Mouse (Mus musculus): ENCODE results near the gene Tnfaip2. TPM values are rescaled to one million over a fixed set of nuclear protein-coding genes. Genes with fewer than 3 reads are reported as not detected.
A peak's percentile ranks its signal among the peaks of the same experiment; 100 is the strongest.

Tnfaip2 gene
- polyA plus RNA-seq, 1 experiment = 3.6 TPM

DNA sequence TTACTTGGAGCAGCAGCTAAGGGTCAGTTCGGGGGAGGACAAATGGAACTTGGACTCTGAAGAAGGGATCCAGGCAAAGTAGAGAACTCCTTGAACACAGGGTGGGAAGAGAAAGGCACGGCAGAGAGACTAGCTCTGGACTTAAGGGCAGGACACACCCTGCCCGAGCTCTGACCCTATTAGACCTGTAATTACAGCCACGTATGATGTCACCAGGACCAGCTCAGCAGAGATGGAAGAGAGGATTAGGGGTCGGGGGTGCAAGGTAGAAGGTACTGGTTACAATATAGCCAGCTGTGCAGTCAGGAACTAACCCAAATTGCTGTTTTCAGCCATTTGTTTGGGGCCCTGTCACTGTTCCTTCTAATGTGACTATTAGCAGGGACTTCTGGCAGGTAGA lies 19.4 kb upstream of the Tnfaip2 start:
- Histone ChIP-seq H3K4me3 (ENCODE audit: insufficient read depth, low read depth, low read length) (no peak overlapping the region), H3K4me1 (ENCODE audit: control insufficient read depth, insufficient read depth, insufficient read length, low read length) (no peaks in the 10 kb centered on the region), H3K27ac (replicated peaks; ENCODE audit: low read depth, low read length) (no peak overlapping the region)

DNA sequence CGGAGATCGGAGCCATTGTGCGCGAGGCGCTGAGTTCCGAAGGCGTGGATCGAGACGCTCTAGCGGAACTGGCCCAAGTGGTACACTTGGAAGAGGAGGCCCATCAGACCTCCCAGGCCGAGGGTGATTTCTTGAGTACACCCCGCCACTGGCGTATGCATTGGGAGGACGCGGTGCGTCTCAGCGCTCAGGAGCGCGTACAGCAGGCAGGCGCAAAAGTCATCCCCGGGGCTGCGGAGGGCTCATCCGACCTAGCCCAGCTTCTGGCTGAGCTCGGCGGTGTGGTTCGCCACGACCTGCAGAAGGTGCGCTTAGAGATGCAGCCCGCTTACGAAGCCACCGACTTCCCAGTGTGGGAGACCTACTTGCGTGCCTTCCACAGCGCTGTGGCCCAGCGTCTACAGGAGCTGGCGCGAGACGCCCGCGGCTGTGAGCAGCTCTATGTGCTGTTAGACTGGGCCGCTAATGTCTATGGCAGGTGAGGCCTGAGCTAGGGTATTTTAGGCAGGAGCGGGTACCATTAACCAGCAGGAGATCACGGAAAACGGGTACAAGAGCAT lies 18.6 kb upstream of the Tnfaip2 start:
- Histone ChIP-seq H3K4me3 (ENCODE audit: insufficient read depth, low read depth, low read length) (no peak overlapping the region), H3K27ac (replicated peaks; ENCODE audit: low read depth, low read length) (no peak overlapping the region), H3K4me1 (ENCODE audit: control insufficient read depth, insufficient read depth, insufficient read length, low read length) (no peaks in the 10 kb centered on the region)

DNA sequence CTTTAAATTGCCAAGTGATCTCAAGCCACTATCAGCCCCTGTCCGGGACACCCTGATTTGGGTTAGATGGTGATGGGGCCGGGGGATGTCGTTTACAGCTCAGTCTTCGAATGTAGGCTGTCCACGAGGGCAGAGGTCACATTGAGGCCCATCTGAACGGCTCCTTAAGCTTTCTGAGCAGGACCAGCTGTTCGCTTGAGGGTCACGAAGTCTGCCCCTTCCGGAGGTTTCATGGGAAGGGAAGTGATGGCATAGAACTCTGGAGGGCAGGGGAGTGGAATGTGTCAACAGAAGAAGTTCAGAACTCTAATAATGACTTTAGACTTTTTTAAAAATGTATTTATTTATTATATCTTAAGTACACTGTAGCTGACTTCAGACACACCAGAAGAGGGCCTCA lies 17.7 kb upstream of the Tnfaip2 start:
- H3K4me3 ChIP-seq (ENCODE audit: insufficient read depth, low read depth, low read length) = no peak overlapping the region
- peaks cover 2% of the 10 kb centered on the region; the same call in 1 of the 2 replicates for H3K4me1 ChIP-seq (ENCODE audit: control insufficient read depth, insufficient read depth, insufficient read length, low read length)
- no peak overlapping the region for H3K27ac ChIP-seq (replicated peaks; ENCODE audit: low read depth, low read length)

DNA sequence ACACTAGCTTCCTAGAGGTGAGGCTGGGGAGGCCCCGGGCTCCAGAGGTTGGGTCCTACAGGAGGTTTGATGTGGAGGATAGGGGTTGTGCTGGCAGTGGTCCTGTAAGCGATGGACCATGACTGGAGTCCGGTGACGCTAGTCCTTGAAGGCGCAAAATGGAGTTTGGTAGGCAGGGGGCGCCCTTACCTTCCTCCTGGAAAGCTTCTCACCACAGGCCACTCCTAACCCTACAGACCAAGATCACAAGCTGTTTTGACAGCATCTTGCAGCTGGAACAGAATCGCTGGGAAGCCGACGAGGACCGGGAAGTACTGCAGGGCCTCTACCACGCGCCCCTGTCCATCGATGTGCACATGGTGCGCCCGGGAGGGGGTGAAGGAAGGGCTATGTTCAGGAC lies 17.0 kb upstream of the Tnfaip2 start:
- Histone ChIP-seq H3K4me3 (ENCODE audit: insufficient read depth, low read depth, low read length) (no peak overlapping the region), H3K27ac (replicated peaks; ENCODE audit: low read depth, low read length) (no peak overlapping the region), H3K4me1 (ENCODE audit: control insufficient read depth, insufficient read depth, insufficient read length, low read length) (peaks cover 7% of the 10 kb centered on the region)

DNA sequence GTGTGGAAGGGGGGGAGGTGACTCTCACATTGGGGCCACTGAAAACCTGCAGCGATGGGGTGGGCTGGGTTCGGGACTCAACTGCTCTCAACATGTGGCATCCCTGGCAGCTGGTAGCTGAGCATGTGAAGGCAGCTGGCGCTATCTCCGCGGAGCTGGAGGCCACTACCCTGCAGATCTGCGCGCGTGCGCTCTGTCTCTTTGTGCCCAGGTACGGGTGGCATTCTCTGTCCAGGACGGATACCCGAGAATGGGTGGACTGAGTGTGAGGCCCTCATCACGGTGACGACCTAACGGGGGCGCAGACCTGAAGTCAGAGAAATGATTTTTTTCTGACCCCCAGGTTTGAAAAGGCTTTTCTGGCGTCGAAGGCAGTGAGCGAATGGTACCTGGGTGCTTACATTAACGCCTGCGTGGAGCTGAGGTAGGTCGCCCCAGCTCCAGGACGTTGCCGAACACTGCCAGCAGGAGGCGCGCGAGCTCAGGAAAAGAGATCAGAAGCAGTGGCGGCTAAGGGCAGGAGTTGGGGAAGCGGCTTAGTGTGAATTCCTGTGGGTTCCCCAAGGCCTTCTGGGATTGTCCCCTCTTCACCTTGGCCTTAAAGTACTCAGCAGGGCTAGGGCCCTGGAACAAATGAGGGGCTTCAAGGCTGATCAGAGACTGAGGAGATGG lies 16.3 kb upstream of the Tnfaip2 start:
- H3K4me1 ChIP-seq (ENCODE audit: control insufficient read depth, insufficient read depth, insufficient read length, low read length) = peaks cover 8% of the 10 kb centered on the region
- H3K4me3 ChIP-seq (ENCODE audit: insufficient read depth, low read depth, low read length) = no peak overlapping the region
- no peak overlapping the region for H3K27ac ChIP-seq (replicated peaks; ENCODE audit: low read depth, low read length)

DNA sequence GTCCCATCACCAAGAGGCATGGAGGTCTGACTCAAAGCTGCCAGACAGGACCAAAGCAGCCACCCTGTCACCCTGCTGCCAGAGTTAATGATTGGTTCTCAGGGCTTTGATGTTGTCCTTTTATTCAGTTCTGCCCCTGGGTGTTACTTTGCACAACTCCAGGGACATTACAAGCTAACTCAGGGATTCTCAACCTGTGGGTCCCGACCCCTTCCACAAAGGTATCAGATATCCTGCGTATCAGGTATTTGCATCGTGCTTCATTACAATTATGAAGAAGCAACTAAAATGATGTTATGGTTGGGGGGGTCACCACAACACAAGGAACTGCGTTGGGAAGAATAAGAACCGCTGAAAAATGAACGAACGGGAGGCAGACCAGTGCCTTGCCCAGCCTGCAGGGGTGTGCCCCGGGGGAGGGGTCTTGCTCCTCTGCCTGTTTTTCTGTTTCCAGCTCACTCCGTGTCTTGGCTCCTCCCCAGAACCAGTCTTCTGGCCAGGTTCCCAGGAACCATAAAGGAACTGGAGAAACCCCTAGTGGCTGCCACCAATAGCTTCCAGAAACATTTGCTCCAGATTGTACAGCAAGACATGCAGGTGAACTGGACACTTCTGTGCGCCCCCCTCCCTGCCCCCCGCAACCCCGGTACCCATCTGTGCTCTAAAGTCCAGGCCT lies 14.7 kb upstream of the Tnfaip2 start:
- no peak overlapping the region for H3K4me3 ChIP-seq (ENCODE audit: insufficient read depth, low read depth, low read length)
- H3K27ac ChIP-seq (replicated peaks; ENCODE audit: low read depth, low read length) = no peak overlapping the region
- H3K4me1 ChIP-seq (ENCODE audit: control insufficient read depth, insufficient read depth, insufficient read length, low read length) = peaks cover 14% of the 10 kb centered on the region

DNA sequence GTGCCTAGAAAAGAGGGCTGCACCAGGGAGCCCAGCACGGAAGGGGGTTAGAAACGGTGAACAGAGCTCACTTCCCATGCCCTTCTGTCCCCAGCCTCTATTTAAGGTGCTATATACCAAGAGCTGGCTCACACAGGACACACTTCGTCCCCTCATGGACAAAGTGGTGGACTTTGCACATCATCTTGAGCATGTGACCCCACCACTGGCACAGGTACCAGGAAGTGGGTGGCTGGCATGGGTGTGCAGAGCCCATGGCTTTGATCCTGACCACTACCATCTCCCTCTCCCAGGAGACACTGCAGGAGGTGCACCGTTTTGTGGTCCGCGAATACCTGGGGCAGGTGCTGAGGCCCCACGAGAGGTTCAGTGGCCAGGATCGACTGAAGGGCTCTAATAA lies 13.9 kb upstream of the Tnfaip2 start:
- no peak overlapping the region for H3K27ac ChIP-seq (replicated peaks; ENCODE audit: low read depth, low read length)
- H3K4me3 ChIP-seq (ENCODE audit: insufficient read depth, low read depth, low read length) = no peak overlapping the region
- H3K4me1 ChIP-seq (ENCODE audit: control insufficient read depth, insufficient read depth, insufficient read length, low read length) = peaks cover 17% of the 10 kb centered on the region

DNA sequence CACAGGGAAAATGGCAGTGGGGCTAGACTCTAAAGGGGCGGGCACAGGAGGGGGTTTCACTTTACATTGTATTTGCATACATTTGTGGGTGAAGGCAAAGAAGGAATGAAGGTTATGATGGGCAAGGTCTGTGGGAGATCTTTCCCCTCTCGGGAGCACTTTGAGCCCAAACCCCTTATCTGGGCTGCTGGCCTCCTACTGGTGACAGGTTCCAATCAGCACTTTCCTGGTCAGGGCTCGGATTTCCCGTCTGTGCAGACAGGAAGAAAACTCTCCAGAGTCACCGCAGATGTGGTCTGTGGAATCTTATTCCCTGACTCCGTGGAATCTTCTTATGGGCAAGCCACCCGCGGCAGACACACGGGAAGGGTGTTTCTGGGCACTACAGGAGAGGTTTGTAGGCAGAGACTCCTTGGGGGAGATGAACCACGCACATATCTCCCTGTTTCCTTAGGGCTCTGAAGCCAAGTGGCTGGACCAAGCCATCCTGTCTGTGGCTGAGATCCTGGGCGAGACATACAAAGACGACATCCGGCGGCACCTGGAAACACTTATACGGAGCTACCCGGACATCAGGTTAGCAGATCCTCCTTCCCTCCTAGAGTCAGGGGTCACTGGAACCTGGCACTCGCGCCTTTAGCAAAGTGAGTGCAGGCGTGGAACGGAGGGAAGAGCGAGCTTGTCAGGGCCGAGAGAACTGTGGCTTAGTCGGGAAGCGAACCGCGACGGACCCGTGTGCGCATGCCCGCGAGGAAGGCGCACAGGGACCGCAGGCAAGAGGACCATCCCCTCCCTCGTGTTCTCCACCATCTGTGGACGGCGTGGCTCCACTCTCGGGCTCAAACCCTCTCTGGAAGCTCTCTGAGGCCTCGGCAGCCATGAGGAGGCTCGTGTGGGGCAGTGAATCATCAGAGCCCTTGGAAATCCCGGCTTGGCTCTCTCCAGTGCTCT lies 13.0 kb upstream of the Tnfaip2 start:
- Histone ChIP-seq H3K27ac (replicated peaks; ENCODE audit: low read depth, low read length) (no peak overlapping the region; the same call in 1 of the 2 replicates), H3K4me1 (ENCODE audit: control insufficient read depth, insufficient read depth, insufficient read length, low read length) (peaks cover 19% of the 10 kb centered on the region), H3K4me3 (ENCODE audit: insufficient read depth, low read depth, low read length) (peak overlapping the region; percentile 59)

DNA sequence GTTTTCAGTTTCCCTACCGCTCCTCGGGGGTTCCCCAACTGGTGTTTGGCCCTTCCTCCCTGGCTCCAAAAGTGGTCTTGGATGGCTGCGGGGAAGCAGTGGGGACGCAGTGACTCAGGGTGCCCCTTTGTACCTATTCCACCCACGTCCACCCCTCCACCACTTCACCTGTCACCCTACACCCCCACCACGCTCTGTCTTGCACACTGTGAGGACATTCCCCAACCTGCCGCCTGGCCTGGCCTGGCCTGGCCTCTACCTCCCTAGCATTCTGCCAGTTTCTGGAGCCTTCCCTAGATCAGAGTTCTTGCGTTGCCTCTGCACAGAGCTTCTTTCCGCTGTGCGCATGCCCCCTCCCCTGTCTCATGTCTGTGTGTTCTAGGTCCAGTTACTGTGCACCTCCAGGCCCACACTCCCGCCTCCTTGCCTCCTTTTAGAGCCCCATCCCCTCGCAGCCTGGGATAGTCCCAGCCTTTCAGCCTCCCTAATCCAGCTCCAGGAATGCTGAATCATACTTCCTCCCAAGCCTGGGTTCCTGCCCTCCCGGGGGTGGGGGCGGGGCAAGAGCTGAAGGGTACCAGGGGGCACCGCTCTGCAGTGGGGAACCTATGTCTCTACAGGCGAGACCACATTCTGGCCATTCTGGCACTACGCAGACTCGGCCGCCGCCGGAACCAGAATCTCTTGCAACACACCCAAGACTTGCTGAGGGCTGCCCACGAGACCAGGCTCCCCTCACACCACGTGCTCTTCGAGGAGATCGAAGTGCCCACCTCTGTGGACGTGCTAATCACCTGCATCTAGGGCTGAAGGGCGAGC lies 12.0 kb upstream of the Tnfaip2 start:
- Histone ChIP-seq H3K27ac (replicated peaks; ENCODE audit: low read depth, low read length) (0 out of 2 replicates have a peak overlapping the region, but pooled peaks have one; percentile 6), H3K4me3 (ENCODE audit: insufficient read depth, low read depth, low read length) (peak overlapping the region; percentile 59; the same call in 1 of the 2 replicates), H3K4me1 (ENCODE audit: control insufficient read depth, insufficient read depth, insufficient read length, low read length) (peaks cover 26% of the 10 kb centered on the region)

DNA sequence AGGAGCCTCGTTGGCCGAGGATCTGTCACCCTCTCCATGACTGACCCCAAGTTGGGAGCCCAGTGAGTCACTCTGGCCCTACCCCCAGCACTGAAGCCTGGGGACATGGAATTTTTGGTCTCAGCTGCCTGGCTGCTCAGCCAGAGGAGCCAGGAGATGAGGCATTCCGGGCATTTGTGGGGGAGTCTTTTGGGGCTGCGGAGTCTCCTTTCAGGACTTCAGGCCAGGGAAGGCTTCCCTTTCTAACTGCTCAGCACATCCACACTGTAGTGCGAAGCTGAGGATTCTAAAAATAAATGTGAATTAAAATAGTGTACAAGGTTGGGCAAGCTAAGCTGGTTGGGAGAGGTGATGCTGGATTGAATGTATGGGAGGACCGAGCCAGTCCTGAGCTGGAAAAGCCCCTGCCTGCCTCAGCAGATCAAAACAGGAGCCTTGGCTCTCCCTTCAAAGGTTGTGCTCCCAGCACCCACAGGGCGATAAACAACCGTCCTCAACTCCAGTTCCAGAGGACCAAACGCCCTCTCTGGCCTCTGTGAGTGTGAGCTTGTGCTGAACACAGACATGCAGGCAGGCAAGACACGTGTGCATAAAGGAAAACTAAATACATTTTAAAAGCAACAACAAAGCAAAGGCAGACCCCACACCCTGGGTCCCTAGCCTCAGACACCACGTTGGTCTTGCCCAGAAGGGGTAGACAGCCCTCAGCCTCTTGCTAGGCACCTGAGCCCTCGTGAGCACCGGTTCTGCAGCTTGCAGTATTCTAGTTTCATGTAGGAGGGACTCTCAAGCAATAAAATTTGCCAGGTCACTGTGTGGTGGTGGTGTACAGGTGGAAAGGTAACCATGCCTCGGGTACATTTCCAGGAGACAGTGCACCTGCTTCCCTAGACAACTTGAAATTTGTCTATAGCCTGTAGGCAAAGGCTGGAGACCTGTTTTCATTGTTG lies 11.1 kb upstream of the Tnfaip2 start:
- Histone ChIP-seq H3K4me3 (ENCODE audit: insufficient read depth, low read depth, low read length) (no peak overlapping the region), H3K4me1 (ENCODE audit: control insufficient read depth, insufficient read depth, insufficient read length, low read length) (peaks cover 27% of the 10 kb centered on the region), H3K27ac (replicated peaks; ENCODE audit: low read depth, low read length) (no peak overlapping the region)

DNA sequence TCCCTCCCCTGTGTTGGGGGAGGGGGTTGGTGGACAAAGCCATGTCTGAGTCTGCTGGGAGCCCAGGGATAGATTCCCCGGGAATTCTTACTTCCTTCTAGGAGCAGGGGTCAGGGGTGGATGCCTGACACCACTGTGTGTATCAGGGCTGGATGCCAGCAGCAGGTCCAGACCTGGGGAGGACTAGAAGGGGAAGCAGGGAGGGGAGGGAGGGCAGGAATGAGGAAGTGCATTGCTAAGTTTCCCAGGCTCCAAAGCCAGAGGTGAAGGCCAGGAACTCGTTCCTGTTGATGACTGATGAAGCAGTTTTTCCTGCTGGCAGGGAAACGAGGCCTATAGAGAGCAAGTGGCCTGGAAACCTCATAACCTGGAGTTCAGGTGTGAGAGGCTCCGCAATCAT lies 10.2 kb upstream of the Tnfaip2 start:
- H3K27ac ChIP-seq (replicated peaks; ENCODE audit: low read depth, low read length) = no peak overlapping the region
- H3K4me3 ChIP-seq (ENCODE audit: insufficient read depth, low read depth, low read length) = no peak overlapping the region
- peaks cover 27% of the 10 kb centered on the region for H3K4me1 ChIP-seq (ENCODE audit: control insufficient read depth, insufficient read depth, insufficient read length, low read length)

DNA sequence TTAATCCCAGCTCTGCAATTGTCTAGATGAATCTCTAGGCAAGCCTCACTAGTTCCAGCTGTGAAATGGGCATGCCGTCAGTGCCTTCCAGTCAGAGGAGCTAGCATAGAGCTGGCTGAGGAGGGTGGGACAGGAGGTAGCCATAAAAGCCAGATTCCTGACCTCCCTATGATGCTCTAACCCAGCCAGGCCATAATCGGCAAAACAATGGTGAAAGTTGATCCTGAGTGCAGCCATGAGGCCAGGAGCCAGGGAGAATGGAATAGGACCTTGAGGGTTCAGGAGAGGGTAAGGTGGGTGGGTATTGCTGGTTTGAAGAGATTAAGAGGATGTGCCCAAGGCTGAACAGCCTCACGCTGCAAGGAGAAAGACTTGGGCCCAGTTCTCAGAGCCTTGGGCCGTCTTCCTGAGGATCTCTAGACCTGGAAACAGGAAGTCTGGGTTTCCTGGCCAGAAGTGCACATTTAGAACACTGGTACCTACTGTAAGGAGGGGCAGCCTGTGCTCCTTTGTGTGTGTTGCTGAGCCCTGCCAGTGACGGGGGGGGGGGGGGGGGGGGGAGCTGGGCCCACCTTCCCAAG lies 9.4 kb upstream of the Tnfaip2 start:
- no peak overlapping the region for H3K4me3 ChIP-seq (ENCODE audit: insufficient read depth, low read depth, low read length)
- peaks cover 27% of the 10 kb centered on the region for H3K4me1 ChIP-seq (ENCODE audit: control insufficient read depth, insufficient read depth, insufficient read length, low read length)
- peak overlapping the region; percentile 5; the same call in 1 of the 2 replicates for H3K27ac ChIP-seq (replicated peaks; ENCODE audit: low read depth, low read length)

DNA sequence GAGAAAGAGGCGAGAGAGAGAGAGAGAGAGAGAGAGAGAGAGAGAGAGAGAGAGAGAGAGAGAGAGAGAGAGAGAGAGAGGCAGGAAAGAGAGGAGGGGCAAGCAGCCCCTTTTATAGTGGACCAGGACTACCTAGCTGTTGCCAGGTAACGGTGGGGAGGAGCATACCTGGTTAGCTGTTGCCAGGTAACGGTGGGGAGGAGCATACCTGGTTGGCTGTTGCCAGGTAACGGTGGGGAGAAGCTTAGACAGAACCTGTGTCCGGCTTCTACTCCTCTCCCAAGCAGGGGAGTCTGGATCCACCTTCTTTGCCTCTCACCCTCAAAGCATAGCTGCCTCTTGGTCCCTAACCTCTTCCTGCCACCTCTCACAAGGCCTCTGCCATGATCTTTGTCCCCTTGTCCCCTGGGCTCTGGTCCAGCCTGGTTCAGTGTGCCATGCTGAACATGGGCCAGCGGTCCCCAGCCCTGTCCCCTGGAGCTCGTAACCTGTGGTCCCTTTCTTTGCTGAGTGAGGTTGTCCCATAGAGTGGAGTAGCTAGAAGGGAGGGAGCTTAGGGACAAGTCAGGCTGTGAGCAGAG lies 8.0 kb upstream of the Tnfaip2 start:
- Histone ChIP-seq H3K27ac (replicated peaks; ENCODE audit: low read depth, low read length) (no peak overlapping the region), H3K4me3 (ENCODE audit: insufficient read depth, low read depth, low read length) (no peak overlapping the region), H3K4me1 (ENCODE audit: control insufficient read depth, insufficient read depth, insufficient read length, low read length) (peaks cover 24% of the 10 kb centered on the region)
